Mouse (Mus musculus) heart, postnatal 0 days (tissue): ENCODE measurements at regions not wholly inside any gene's neighbourhood (a gene's known extent, or its start where the extent isn't known, plus 50 kb on each side); places are given as distances from the start of the nearest gene placed in this dataset.

Source experiments
- CTCF ChIP-seq: IDR thresholded peaks from 2 replicates; pipeline ENCODE4 v1.5.1; 2016; ENCODE audit warnings: antibody characterized with exemption, control low read depth, low read depth
- EP300 ChIP-seq: IDR thresholded peaks from 2 replicates; pipeline ENCODE4 v1.6.1; 2016; ENCODE audit warnings: antibody characterized with exemption, low read depth

GRCm38 (mm10) chr5:44416844-44417589 lies 190.6 kb upstream of the Tapt1 start:
- no peak for TF ChIP-seq CTCF
- TF ChIP-seq EP300: no peak
